In the genomic region with DNA sequence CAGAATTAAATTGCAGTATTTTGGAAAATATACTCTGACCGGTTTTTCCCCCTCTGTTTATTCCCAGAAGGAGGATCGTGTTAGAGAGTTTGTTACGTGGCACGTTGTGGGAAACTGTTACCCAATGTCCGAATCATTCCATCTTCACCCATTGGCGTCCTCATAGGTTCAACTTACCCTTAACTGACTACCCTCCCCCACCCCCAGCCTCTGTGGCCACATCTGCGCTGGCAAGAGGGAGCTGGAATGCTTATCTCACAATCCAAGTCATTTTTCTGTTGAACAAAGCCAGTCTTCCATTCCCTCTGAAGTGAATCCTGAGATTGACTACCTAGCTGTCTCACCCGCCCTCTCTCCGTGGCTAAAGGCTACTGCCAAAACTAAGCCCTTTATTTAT, we compare ENCODE assay signal across 1 mouse cellular context.
TF ChIP-seq lines count a peak whose summit lies in the region.

No protein-coding gene starts in this region.

TF ChIP-seq in CH12.LX, 34 proteins besides CTCF, POLR2A, EP300 and RAD21 (continued from another document):
- TF ChIP-seq USF2 (conservative IDR thresholded peaks at IDR 0.05; ENCODE audit: low read depth, low read length) (no peak), NELFE (IDR thresholded peaks at IDR 0.05; ENCODE audit: low read depth, low read length) (no peak), UBTF (IDR thresholded peaks at IDR 0.05; ENCODE audit: low read depth, low read length) (no peak), ZKSCAN1 (IDR thresholded peaks at IDR 0.05; ENCODE audit: borderline replicate concordance, low read depth, low read length) (no peak), JUND (conservative IDR thresholded peaks at IDR 0.05; ENCODE audit: low read depth, low read length) (no peak), IRF4 (IDR thresholded peaks at IDR 0.05; ENCODE audit: low read depth, low read length) (no peak), ZC3H11A (IDR thresholded peaks at IDR 0.05; ENCODE audit: low read depth, low read length) (no peak), MAFK (IDR thresholded peaks at IDR 0.05; ENCODE audit: insufficient replicate concordance, low read length) (no peak), HCFC1 (IDR thresholded peaks at IDR 0.05; ENCODE audit: low read depth, low read length) (no peak), MXI1 (IDR thresholded peaks at IDR 0.05; ENCODE audit: low read depth, low read length) (no peak)
